Mouse (Mus musculus) neural tube, embryonic 14.5 days (tissue): Measurements from ENCODE around the gene Dhx37. TPM values are rescaled to one million over a fixed set of nuclear protein-coding genes. Genes with fewer than 3 reads are reported as not detected.

Experiments
- ATAC-seq: fragments of 200-750 bp; cut with Nextera tagmentation; 2 replicates; pipeline ENCODE4 v1.8.0; 2017; ENCODE audit warnings: low read depth, mild to moderate bottlenecking, moderate TSS enrichment, moderate library complexity
- H3K27ac ChIP-seq: fragments of 300-500 bp; sonication (generic); 2 replicates; pipeline ENCODE4 v1.5.1; 2014; ENCODE audit warnings: low read depth, mild to moderate bottlenecking, control low read depth, low read length, moderate library complexity, mixed read lengths
- H3K27me3 ChIP-seq: fragments of 300-500 bp; sonication (generic); 2 replicates; pipeline ENCODE4 v1.6.1; 2014; ENCODE audit warnings: low read length; ENCODE audit not compliant: control insufficient read depth, insufficient read depth
- H3K36me3 ChIP-seq: fragments of 300-500 bp; sonication (generic); 2 replicates; pipeline ENCODE4 v1.6.1; 2014; ENCODE audit warnings: low read length, mixed read lengths; ENCODE audit not compliant: control insufficient read depth, insufficient read depth
- H3K4me1 ChIP-seq: fragments of 300-500 bp; sonication (generic); 2 replicates; pipeline ENCODE4 v1.6.1; 2014; ENCODE audit warnings: low read length; ENCODE audit not compliant: control insufficient read depth, insufficient read depth
- H3K4me2 ChIP-seq: fragments of 300-500 bp; sonication (generic); 2 replicates; pipeline ENCODE4 v1.6.1; 2014; ENCODE audit warnings: mild to moderate bottlenecking, low read depth, low read length, control low read depth
- H3K4me3 ChIP-seq: fragments of 300-500 bp; sonication (generic); 2 replicates; pipeline ENCODE4 v1.5.1; 2014; ENCODE audit warnings: low read depth, low read length, control low read depth, mixed read lengths
- H3K9ac ChIP-seq: fragments of 300-500 bp; sonication (generic); replicated peaks from 2 replicates; pipeline ENCODE4 v1.6.1; 2014; ENCODE audit warnings: low read depth, mild to moderate bottlenecking, control low read depth, low read length, mixed read lengths
- H3K9me3 ChIP-seq: fragments of 300-500 bp; sonication (generic); 2 replicates; pipeline ENCODE4 v1.6.1; 2016; ENCODE audit warnings: low read length; ENCODE audit not compliant: control insufficient read depth
- WGBS: fragments of 180-500 bp; shearing (Covaris S2); extraction: QIAGEN DNeasy Blood & Tissue Kit; methylation state at CpG from one replicate; pipeline ENCODE4 v1.1.7; 2014; 5-methylcytosine and 5-hydroxymethylcytosine counted together
- polyA plus RNA-seq: library from polyadenylated mRNA; unstranded; fragments of >200 nt; fragmentation: Nextera tagmentation; extraction: Ambion mirVana; gene quantifications from 2 replicates; pipeline ENCODE4 v1.2.1, GENCODE M21; 2014

Dhx37 gene
- polyA plus RNA-seq, 1 experiment from 2014 or later = 8.5 TPM

DNA sequence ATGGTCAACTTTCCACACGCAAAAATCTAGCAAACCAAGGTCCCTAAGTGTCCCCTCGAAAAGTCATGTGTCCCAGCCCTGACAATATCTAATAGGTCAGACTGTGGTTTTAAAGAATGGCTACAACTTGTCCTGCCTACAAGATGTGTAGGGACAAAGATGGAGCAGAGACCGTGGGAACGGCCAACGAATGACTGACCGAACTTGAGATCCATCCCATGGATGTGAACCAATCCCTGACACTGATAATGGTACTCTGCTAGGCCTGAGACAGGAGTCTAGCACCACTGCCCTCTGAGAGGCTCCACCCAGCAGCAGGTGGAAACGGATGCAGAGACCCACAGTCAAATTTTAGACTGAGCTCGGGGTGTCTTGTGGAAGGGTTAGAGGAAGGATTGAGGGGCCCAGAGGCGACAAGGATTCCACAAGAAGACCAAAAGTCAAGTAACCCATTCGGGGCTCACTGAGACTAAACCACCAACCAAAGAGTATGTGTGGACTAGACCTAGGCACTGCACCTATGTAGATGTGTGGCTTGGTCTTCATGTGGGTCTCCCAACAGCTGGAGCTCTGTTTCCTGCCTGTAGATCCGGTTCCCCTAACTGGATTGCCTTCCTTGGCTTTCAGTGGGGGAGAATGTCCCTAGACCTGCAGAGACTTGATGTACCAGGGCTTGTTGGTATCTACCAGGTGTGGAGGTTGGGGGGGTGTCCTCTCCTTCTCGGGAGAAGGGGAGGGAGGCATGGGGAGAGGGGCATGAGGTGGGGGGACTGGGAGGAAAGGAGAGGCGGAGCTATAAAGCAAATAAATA, 26.7 kb downstream of the Dhx37 start:
- WGBS = 66% methylated on average over 13 of the region's 13 CpGs
- Histone ChIP-seq H3K4me1 (peaks cover 7% of the 10 kb centered on the region), H3K27ac (peak overlapping the region; percentile 73), H3K36me3 (no peaks in the 10 kb centered on the region), H3K4me2 (peak overlapping the region; percentile 43), H3K27me3 (no peaks in the 10 kb centered on the region), H3K9me3 (no peaks in the 10 kb centered on the region), H3K9ac (peak overlapping the region; percentile 42; the same call in 1 of the 2 replicates), H3K4me3 (peak overlapping the region; percentile 46)
- ATAC-seq = no peak

GRCm38 (mm10) chr5:125406322-125407016, 27.5 kb downstream of the Dhx37 start:
- peak; percentile 25; the same call in 1 of the 2 replicates for ATAC-seq
- WGBS = 2% methylated on average over 20 of the region's 20 CpGs
- no peaks in the 10 kb centered on the region for H3K27me3 ChIP-seq
- no peaks in the 10 kb centered on the region for H3K9me3 ChIP-seq
- H3K4me3 ChIP-seq = peak overlapping the region; percentile 46
- peak overlapping the region; percentile 73 for H3K27ac ChIP-seq
- H3K36me3 ChIP-seq = no peaks in the 10 kb centered on the region
- peak overlapping the region; percentile 42 for H3K9ac ChIP-seq
- peak overlapping the region; percentile 43 for H3K4me2 ChIP-seq
- H3K4me1 ChIP-seq = peaks cover 7% of the 10 kb centered on the region

DNA sequence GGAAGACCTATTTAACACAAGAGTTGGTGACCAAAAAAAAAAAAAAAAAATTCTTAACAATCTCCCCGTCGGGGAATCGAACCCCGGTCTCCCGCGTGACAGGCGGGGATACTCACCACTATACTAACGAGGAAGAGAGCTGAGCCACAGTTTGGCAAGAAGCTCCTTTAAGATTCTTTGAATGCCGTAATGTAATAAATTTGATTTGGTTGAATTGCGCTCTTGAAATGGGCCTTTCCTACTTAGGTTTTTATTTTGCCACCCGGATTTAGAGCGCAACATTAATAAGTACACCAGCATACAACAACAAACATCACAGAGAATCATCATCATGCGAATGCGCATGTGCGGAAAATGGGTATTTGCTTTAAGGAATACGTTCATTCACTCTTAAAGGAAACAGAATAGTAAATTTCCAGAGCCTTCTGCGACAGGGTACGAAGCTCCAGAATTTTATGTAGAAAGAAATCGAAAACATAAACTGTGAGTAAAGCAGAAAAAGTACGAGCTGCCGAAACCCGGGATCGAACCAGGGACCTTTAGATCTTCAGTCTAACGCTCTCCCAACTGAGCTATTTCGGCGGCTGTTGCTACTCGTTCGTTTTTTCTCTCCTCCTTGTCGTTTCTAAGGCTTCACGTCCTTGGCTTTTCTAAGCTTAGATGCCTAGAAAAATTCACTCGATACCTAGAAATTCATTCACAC, 28.2 kb downstream of the Dhx37 start:
- H3K9me3 ChIP-seq = no peaks in the 10 kb centered on the region
- under 1% methylated on average over 31 of the region's 31 CpGs for WGBS
- peak overlapping the region; percentile 73 for H3K27ac ChIP-seq
- peak overlapping the region; percentile 44 for H3K4me2 ChIP-seq
- no peaks in the 10 kb centered on the region for H3K27me3 ChIP-seq
- H3K9ac ChIP-seq = peak overlapping the region; percentile 52
- ATAC-seq = peak; percentile 73
- no peaks in the 10 kb centered on the region for H3K36me3 ChIP-seq
- peaks cover 7% of the 10 kb centered on the region for H3K4me1 ChIP-seq
- peak overlapping the region; percentile 46 for H3K4me3 ChIP-seq

- Histone ChIP-seq H3K36me3 (no peaks in the 10 kb centered on the region), H3K27ac (peak overlapping the region; percentile 73), H3K9me3 (no peaks in the 10 kb centered on the region), H3K27me3 (no peaks in the 10 kb centered on the region), H3K9ac (peak overlapping the region; percentile 52), H3K4me3 (peak overlapping the region; percentile 46), H3K4me1 (peaks cover 7% of the 10 kb centered on the region), H3K4me2 (peak overlapping the region; percentile 44)
- 1% methylated on average over 28 of the region's 28 CpGs for WGBS
- ATAC-seq = peak; percentile 31; the same call in 1 of the 2 replicates
Observed at GRCm38 (mm10) chr5:125404903-125405545, 28.9 kb downstream of the Dhx37 start.

- Histone ChIP-seq H3K9me3 (no peaks in the 10 kb centered on the region), H3K27me3 (no peaks in the 10 kb centered on the region), H3K27ac (peak overlapping the region; percentile 73), H3K9ac (peak overlapping the region; percentile 52; the same call in 1 of the 2 replicates), H3K4me1 (peaks cover 7% of the 10 kb centered on the region), H3K4me2 (peak overlapping the region; percentile 44), H3K4me3 (peak overlapping the region; percentile 46), H3K36me3 (no peaks in the 10 kb centered on the region)
- 2% methylated on average over 7 of the region's 7 CpGs for WGBS
- no peak for ATAC-seq
Observed at GRCm38 (mm10) chr5:125404536-125404902, 29.4 kb downstream of the Dhx37 start.

- peak overlapping the region; percentile 56 for H3K4me2 ChIP-seq
- no peaks in the 10 kb centered on the region for H3K9me3 ChIP-seq
- H3K4me3 ChIP-seq = peak overlapping the region; percentile 46
- peaks cover 7% of the 10 kb centered on the region for H3K4me1 ChIP-seq
- 15% methylated on average over 31 of the region's 31 CpGs for WGBS
- no peaks in the 10 kb centered on the region for H3K27me3 ChIP-seq
- H3K36me3 ChIP-seq = no peaks in the 10 kb centered on the region
- ATAC-seq = no peak
- no peak overlapping the region; the same call in 1 of the 2 replicates for H3K9ac ChIP-seq
- peak overlapping the region; percentile 39; the same call in 1 of the 2 replicates for H3K27ac ChIP-seq
Observed at GRCm38 (mm10) chr5:125403481-125404465, 30.1 kb downstream of the Dhx37 start.

DNA sequence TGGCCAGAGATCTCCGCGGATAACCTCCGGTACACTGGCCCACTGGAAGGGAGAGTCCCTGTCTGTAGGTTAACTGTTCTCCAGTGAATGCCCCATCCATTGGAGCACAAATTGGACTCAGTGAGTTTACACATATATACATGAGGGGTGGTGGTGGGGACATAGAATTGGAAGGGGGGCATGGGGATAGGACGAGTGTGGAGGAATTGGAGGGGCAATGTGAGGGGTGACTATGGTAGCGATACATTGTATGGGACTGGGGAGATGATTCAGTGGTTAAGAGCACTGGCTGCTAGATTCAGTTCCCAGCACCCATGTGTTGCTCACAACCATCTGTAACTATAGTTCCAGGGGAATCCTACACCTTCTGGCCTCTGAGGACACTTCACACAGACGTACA, 30.9 kb downstream of the Dhx37 start:
- no peak overlapping the region for H3K4me3 ChIP-seq
- H3K9me3 ChIP-seq = no peaks in the 10 kb centered on the region
- ATAC-seq = no peak
- 60% methylated on average over 6 of the region's 6 CpGs for WGBS
- H3K36me3 ChIP-seq = no peaks in the 10 kb centered on the region
- no peak overlapping the region for H3K9ac ChIP-seq
- peaks cover 7% of the 10 kb centered on the region for H3K4me1 ChIP-seq
- H3K27ac ChIP-seq = no peak overlapping the region
- H3K4me2 ChIP-seq = no peak overlapping the region
- H3K27me3 ChIP-seq = no peaks in the 10 kb centered on the region

DNA sequence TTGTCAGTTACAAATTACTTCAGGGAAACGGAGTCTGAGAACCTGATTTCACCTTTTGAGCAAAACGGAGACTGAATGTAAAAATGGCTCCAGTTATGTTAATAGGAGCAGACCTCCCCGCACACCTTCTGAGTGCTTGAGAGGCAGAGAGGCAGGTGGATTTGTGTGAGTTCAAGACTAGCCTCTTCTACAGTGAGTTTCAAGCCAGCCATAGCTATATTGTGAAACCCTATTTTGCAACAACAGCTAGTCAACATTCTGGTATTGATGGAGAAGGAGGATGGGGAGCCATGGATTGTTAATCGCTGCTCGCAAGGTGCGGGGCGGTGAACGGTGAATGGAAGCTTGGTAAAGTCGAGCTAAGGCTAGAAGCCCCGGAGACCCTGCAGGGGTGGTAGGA, 31.4 kb downstream of the Dhx37 start:
- H3K4me2 ChIP-seq = no peak overlapping the region
- no peaks in the 10 kb centered on the region for H3K27me3 ChIP-seq
- H3K9ac ChIP-seq = no peak overlapping the region
- no peaks in the 10 kb centered on the region for H3K36me3 ChIP-seq
- ATAC-seq = no peak
- no peak overlapping the region for H3K27ac ChIP-seq
- 66% methylated on average over 10 of the region's 10 CpGs for WGBS
- no peak overlapping the region for H3K4me3 ChIP-seq
- H3K4me1 ChIP-seq = peaks cover 7% of the 10 kb centered on the region
- H3K9me3 ChIP-seq = no peaks in the 10 kb centered on the region
